Mouse (Mus musculus): Measurements from ENCODE around the gene Zfp119b.

GRCm38 (mm10) chr17:55945696-55946095 is 3.6 kb downstream of the Zfp119b start:
- no peak for TF ChIP-seq POLR2A (IDR thresholded peaks at IDR 0.05; ENCODE audit: insufficient read length, low read depth)
- no peak for TF ChIP-seq MYOG (IDR thresholded peaks at IDR 0.05; ENCODE audit: control insufficient read depth in 1 of 3, insufficient read depth in 1 of 3, insufficient read length in 2 of 3, low read depth in 2 of 3)
- TF ChIP-seq TCF3 (IDR thresholded peaks at IDR 0.05; ENCODE audit: insufficient read length, low read depth): no peak
- no peak for TF ChIP-seq CEBPB (IDR thresholded peaks at IDR 0.05; ENCODE audit: insufficient read depth, poor library complexity, severe bottlenecking)
- TF ChIP-seq USF1 (IDR thresholded peaks at IDR 0.05; ENCODE audit: low read depth): no peak
- no peak for TF ChIP-seq TCF12 (IDR thresholded peaks at IDR 0.05; ENCODE audit: insufficient read depth, poor library complexity, severe bottlenecking)
- TF ChIP-seq REST (IDR thresholded peaks at IDR 0.05; ENCODE audit: insufficient read depth, insufficient read length): no peak
- TF ChIP-seq MYOD1 (IDR thresholded peaks at IDR 0.05; ENCODE audit: control insufficient read depth in 1 of 3, insufficient read length in 2 of 3, low read depth in 2 of 3): no peak
